Mouse (Mus musculus): ENCODE measurements around the gene Tbc1d15. TPM values are rescaled to one million over a fixed set of nuclear protein-coding genes. Genes with fewer than 3 reads are reported as not detected.

Tbc1d15 gene
- polyA plus RNA-seq, 1 experiment from 2014 or later: 31.5 TPM

GRCm38 (mm10) chr10:115284170-115284569, 32.9 kb upstream of the Tbc1d15 start:
- Histone ChIP-seq H3K27ac (ENCODE audit: low read length) (no peak overlapping the region), H3K4me2 (ENCODE audit: low read length) (no peak overlapping the region), H3K9me3 (replicated peaks; ENCODE audit: control insufficient read depth, low read length, poor library complexity, severe bottlenecking) (no peaks in the 10 kb centered on the region), H3K4me1 (ENCODE audit: control insufficient read depth, insufficient read depth, low read length) (no peaks in the 10 kb centered on the region), H3K9ac (ENCODE audit: low read depth, low read length) (no peak overlapping the region), H3K36me3 (ENCODE audit: control insufficient read depth, insufficient read depth, low read length) (peaks cover 10% of the 10 kb centered on the region; the same call in 1 of the 2 replicates), H3K4me3 (ENCODE audit: low read depth, low read length) (no peak overlapping the region), H3K27me3 (ENCODE audit: control insufficient read depth, insufficient read depth, low read depth, low read length) (no peaks in the 10 kb centered on the region)
- 79% methylated on average over 10 of the region's 10 CpGs for WGBS
- ATAC-seq: no peak

DNA sequence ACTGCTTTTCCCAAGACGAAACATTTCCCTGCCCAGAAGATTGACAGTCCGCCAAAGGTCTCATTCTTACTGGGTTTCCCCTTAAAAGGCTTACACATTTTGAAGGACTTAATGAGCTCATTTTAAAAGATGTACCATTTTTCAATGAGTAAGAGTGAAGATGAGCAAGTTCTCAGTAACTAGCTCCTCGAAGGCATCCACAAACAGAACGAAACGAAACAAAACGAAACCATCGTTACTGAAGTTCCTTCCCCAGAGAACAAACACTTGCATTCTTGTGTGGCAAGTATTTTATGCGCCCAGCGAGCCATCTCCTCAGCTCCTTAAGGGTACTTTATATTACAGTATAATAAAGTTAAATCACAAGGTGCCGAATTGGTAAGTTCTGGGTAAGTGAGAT, 30.1 kb upstream of the Tbc1d15 start:
- no peak for ATAC-seq
- Histone ChIP-seq H3K4me2 (ENCODE audit: low read length) (no peak overlapping the region), H3K27ac (ENCODE audit: low read length) (no peak overlapping the region), H3K9me3 (replicated peaks; ENCODE audit: control insufficient read depth, low read length, poor library complexity, severe bottlenecking) (no peaks in the 10 kb centered on the region), H3K36me3 (ENCODE audit: control insufficient read depth, insufficient read depth, low read length) (peaks cover 3% of the 10 kb centered on the region; the same call in 1 of the 2 replicates), H3K4me3 (ENCODE audit: low read depth, low read length) (no peak overlapping the region), H3K27me3 (ENCODE audit: control insufficient read depth, insufficient read depth, low read depth, low read length) (no peaks in the 10 kb centered on the region), H3K9ac (ENCODE audit: low read depth, low read length) (no peak overlapping the region), H3K4me1 (ENCODE audit: control insufficient read depth, insufficient read depth, low read length) (no peaks in the 10 kb centered on the region)
- WGBS: 91% methylated on average over 10 of the region's 10 CpGs

GRCm38 (mm10) chr10:115271649-115272048, 20.4 kb upstream of the Tbc1d15 start:
- H3K27ac ChIP-seq (ENCODE audit: low read length): no peak overlapping the region
- no peaks in the 10 kb centered on the region for H3K9me3 ChIP-seq (replicated peaks; ENCODE audit: control insufficient read depth, low read length, poor library complexity, severe bottlenecking)
- ATAC-seq: no peak
- WGBS: 53% methylated on average over 5 of the region's 5 CpGs
- no peaks in the 10 kb centered on the region for H3K36me3 ChIP-seq (ENCODE audit: control insufficient read depth, insufficient read depth, low read length)
- no peaks in the 10 kb centered on the region for H3K27me3 ChIP-seq (ENCODE audit: control insufficient read depth, insufficient read depth, low read depth, low read length)
- no peak overlapping the region for H3K4me2 ChIP-seq (ENCODE audit: low read length)
- no peaks in the 10 kb centered on the region for H3K4me1 ChIP-seq (ENCODE audit: control insufficient read depth, insufficient read depth, low read length)
- no peak overlapping the region for H3K9ac ChIP-seq (ENCODE audit: low read depth, low read length)
- H3K4me3 ChIP-seq (ENCODE audit: low read depth, low read length): no peak overlapping the region

GRCm38 (mm10) chr10:115270612-115271390, 19.5 kb upstream of the Tbc1d15 start:
- no peak overlapping the region for H3K4me2 ChIP-seq (ENCODE audit: low read length)
- no peaks in the 10 kb centered on the region for H3K4me1 ChIP-seq (ENCODE audit: control insufficient read depth, insufficient read depth, low read length)
- H3K36me3 ChIP-seq (ENCODE audit: control insufficient read depth, insufficient read depth, low read length): no peaks in the 10 kb centered on the region
- H3K27me3 ChIP-seq (ENCODE audit: control insufficient read depth, insufficient read depth, low read depth, low read length): no peaks in the 10 kb centered on the region
- H3K9me3 ChIP-seq (replicated peaks; ENCODE audit: control insufficient read depth, low read length, poor library complexity, severe bottlenecking): no peaks in the 10 kb centered on the region
- H3K27ac ChIP-seq (ENCODE audit: low read length): no peak overlapping the region
- H3K9ac ChIP-seq (ENCODE audit: low read depth, low read length): no peak overlapping the region
- WGBS: 92% methylated on average over 12 of the region's 12 CpGs
- H3K4me3 ChIP-seq (ENCODE audit: low read depth, low read length): no peak overlapping the region
- no peak for ATAC-seq

DNA sequence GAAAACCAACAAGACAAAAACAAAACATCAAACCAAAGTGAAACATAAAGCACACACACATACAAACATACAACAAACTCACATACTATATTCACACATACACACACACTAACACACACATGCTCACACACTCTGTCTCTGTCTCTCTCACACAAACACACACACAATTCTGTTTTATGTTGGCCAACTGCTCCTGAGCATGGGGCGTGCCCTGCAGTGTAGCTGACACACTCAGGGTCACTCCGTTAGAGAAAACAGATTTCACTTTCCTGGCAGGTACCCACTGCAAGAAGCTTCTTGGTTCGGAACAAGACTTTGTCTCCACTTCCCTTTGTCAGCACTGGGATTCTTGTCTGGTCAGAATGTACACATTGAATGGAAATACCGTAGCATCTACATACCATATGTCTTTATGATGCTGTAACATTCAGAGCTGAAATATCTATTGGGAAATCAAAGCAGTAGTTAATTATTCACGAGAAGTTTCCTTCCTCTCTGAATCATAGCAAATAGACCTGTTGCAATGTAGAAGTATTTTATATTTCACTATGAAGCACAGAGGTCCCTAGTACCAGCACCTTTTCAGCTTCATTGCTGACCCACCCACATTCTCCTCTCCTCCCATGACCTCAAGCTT, 11.8 kb upstream of the Tbc1d15 start:
- H3K9ac ChIP-seq (ENCODE audit: low read depth, low read length): no peak overlapping the region
- no peaks in the 10 kb centered on the region for H3K27me3 ChIP-seq (ENCODE audit: control insufficient read depth, insufficient read depth, low read depth, low read length)
- no peak overlapping the region for H3K4me3 ChIP-seq (ENCODE audit: low read depth, low read length)
- H3K4me2 ChIP-seq (ENCODE audit: low read length): no peak overlapping the region
- WGBS: 77% methylated on average over 5 of the region's 5 CpGs
- no peaks in the 10 kb centered on the region for H3K36me3 ChIP-seq (ENCODE audit: control insufficient read depth, insufficient read depth, low read length)
- H3K4me1 ChIP-seq (ENCODE audit: control insufficient read depth, insufficient read depth, low read length): no peaks in the 10 kb centered on the region
- ATAC-seq: no peak
- no peak overlapping the region for H3K27ac ChIP-seq (ENCODE audit: low read length)
- no peaks in the 10 kb centered on the region for H3K9me3 ChIP-seq (replicated peaks; ENCODE audit: control insufficient read depth, low read length, poor library complexity, severe bottlenecking)

DNA sequence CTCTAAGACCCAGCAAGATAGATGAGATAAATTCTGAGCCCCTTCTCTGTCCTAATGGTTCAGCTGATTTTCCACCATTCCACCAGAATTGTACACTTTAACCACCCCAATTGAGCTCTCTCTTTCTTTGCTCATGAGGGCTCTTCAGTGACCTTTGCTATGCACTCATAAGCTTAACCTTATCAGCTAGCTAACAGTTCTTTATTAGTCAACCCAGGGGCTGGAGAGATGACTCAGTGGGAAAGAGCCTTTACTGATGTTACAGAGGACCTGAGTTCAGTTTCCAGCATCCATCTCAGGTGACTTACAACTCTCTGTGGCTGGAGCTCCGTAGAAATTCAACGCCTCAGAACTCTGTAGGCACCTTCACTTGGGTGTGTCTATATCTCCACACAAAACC, 11.0 kb upstream of the Tbc1d15 start:
- H3K27me3 ChIP-seq (ENCODE audit: control insufficient read depth, insufficient read depth, low read depth, low read length): no peaks in the 10 kb centered on the region
- no peaks in the 10 kb centered on the region for H3K36me3 ChIP-seq (ENCODE audit: control insufficient read depth, insufficient read depth, low read length)
- H3K9ac ChIP-seq (ENCODE audit: low read depth, low read length): no peak overlapping the region
- H3K4me3 ChIP-seq (ENCODE audit: low read depth, low read length): no peak overlapping the region
- ATAC-seq: no peak
- H3K4me1 ChIP-seq (ENCODE audit: control insufficient read depth, insufficient read depth, low read length): no peaks in the 10 kb centered on the region
- 92% methylated on average over 2 of the region's 2 CpGs for WGBS
- no peak overlapping the region for H3K27ac ChIP-seq (ENCODE audit: low read length)
- H3K9me3 ChIP-seq (replicated peaks; ENCODE audit: control insufficient read depth, low read length, poor library complexity, severe bottlenecking): no peaks in the 10 kb centered on the region
- H3K4me2 ChIP-seq (ENCODE audit: low read length): no peak overlapping the region

DNA sequence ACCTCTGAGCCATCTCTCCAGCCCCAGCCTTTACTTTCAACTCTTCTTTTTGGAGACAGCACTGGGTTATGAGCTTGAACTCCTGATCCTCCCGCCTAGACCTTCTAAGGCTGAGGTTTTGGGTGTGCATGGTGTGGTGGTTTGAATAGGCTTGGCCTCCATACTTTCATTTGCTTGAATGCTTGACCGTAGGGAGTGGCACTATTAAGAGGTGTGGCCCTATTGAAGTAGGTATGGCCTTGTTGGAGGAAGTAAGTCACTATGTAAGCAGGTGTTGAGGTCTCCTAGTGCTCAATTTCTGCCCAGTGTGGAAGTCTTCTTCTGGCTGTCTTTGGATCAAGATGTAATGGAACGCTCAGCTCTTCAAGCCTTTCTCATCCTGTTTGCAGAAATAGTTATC, 10.2 kb upstream of the Tbc1d15 start:
- Histone ChIP-seq H3K4me1 (ENCODE audit: control insufficient read depth, insufficient read depth, low read length) (no peaks in the 10 kb centered on the region), H3K36me3 (ENCODE audit: control insufficient read depth, insufficient read depth, low read length) (no peaks in the 10 kb centered on the region), H3K4me2 (ENCODE audit: low read length) (no peak overlapping the region), H3K27ac (ENCODE audit: low read length) (no peak overlapping the region), H3K27me3 (ENCODE audit: control insufficient read depth, insufficient read depth, low read depth, low read length) (no peaks in the 10 kb centered on the region), H3K4me3 (ENCODE audit: low read depth, low read length) (no peak overlapping the region), H3K9ac (ENCODE audit: low read depth, low read length) (no peak overlapping the region), H3K9me3 (replicated peaks; ENCODE audit: control insufficient read depth, low read length, poor library complexity, severe bottlenecking) (no peaks in the 10 kb centered on the region)
- 87% methylated on average over 3 of the region's 3 CpGs for WGBS
- no peak for ATAC-seq

- no peak for ATAC-seq
- H3K27me3 ChIP-seq (ENCODE audit: control insufficient read depth, insufficient read depth, low read depth, low read length): no peaks in the 10 kb centered on the region
- H3K9ac ChIP-seq (ENCODE audit: low read depth, low read length): no peak overlapping the region
- no peaks in the 10 kb centered on the region for H3K9me3 ChIP-seq (replicated peaks; ENCODE audit: control insufficient read depth, low read length, poor library complexity, severe bottlenecking)
- no peak overlapping the region for H3K4me2 ChIP-seq (ENCODE audit: low read length)
- H3K4me3 ChIP-seq (ENCODE audit: low read depth, low read length): no peak overlapping the region
- no peaks in the 10 kb centered on the region for H3K36me3 ChIP-seq (ENCODE audit: control insufficient read depth, insufficient read depth, low read length)
- H3K27ac ChIP-seq (ENCODE audit: low read length): no peak overlapping the region
- 87% methylated on average over 5 of the region's 5 CpGs for WGBS
- H3K4me1 ChIP-seq (ENCODE audit: control insufficient read depth, insufficient read depth, low read length): peaks cover 5% of the 10 kb centered on the region; the same call in 1 of the 2 replicates
Measured at GRCm38 (mm10) chr10:115256162-115256561, 4.9 kb upstream of the Tbc1d15 start.

DNA sequence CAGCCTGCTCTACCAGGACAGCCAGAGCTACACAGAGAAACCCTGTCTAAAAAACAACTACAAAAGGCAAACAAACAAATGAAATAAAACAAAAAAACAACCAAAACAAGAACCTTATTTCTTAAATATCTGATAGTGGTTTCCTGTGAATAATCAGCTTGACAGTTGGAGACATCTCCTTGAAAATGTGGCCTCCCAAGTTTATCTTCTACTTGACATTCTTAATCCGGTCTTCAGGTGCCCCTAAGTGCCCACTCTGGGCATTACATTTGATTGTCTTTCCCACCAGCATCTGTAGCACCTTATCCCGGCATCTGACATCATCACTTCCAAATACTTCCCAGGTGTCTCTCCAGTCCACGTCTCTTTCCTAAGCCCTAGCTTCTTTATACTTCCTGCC, 2.3 kb upstream of the Tbc1d15 start:
- Histone ChIP-seq H3K4me2 (ENCODE audit: low read length) (no peak overlapping the region), H3K4me3 (ENCODE audit: low read depth, low read length) (no peak overlapping the region), H3K9ac (ENCODE audit: low read depth, low read length) (no peak overlapping the region), H3K27ac (ENCODE audit: low read length) (no peak overlapping the region), H3K4me1 (ENCODE audit: control insufficient read depth, insufficient read depth, low read length) (peaks cover 14% of the 10 kb centered on the region), H3K36me3 (ENCODE audit: control insufficient read depth, insufficient read depth, low read length) (no peaks in the 10 kb centered on the region), H3K9me3 (replicated peaks; ENCODE audit: control insufficient read depth, low read length, poor library complexity, severe bottlenecking) (no peaks in the 10 kb centered on the region), H3K27me3 (ENCODE audit: control insufficient read depth, insufficient read depth, low read depth, low read length) (no peaks in the 10 kb centered on the region)
- ATAC-seq: no peak
- WGBS: 86% methylated on average over 3 of the region's 3 CpGs
